Mouse (Mus musculus) cerebellum, adult 8-10 months (tissue): ENCODE measurements around the gene Cpne9.

Source experiments
- DNase-seq: peaks from one replicate; pipeline ENCODE4 v3.0.0; 2022

Gene Cpne9

GRCm38 (mm10) chr6:113282101-113282802 is at the start of gene Cpne9:
Gene Cpne9 (plus strand): TSS chr6:113282307.
- DNase-seq, result peak; percentile 36

- no peak for DNase-seq
Observed at GRCm38 (mm10) chr6:113235141-113235540, 47.0 kb upstream of the Cpne9 start.

- peak; percentile 99 for DNase-seq
Observed at GRCm38 (mm10) chr6:113237542-113238270, 44.4 kb upstream of the Cpne9 start, which contains the start of gene Mtmr14. Gene Mtmr14 (plus strand): TSS chr6:113237843.

- DNase-seq, result no peak
Observed at GRCm38 (mm10) chr6:113238442-113238841, 43.7 kb upstream of the Cpne9 start.

GRCm38 (mm10) chr6:113242753-113243152 is 39.4 kb upstream of the Cpne9 start:
- no peak for DNase-seq

GRCm38 (mm10) chr6:113245585-113245984 is 36.5 kb upstream of the Cpne9 start:
- DNase-seq, result no peak

GRCm38 (mm10) chr6:113250786-113251185 is 31.3 kb upstream of the Cpne9 start:
- DNase-seq, result no peak

GRCm38 (mm10) chr6:113251921-113252320 is 30.2 kb upstream of the Cpne9 start:
- DNase-seq, result no peak

- DNase-seq, result no peak
Observed at GRCm38 (mm10) chr6:113254899-113255298, 27.2 kb upstream of the Cpne9 start.

GRCm38 (mm10) chr6:113261174-113261858 is 20.8 kb upstream of the Cpne9 start:
- no peak for DNase-seq

- DNase-seq, result no peak
Observed at GRCm38 (mm10) chr6:113263531-113263930, 18.6 kb upstream of the Cpne9 start.

- no peak for DNase-seq
Observed at GRCm38 (mm10) chr6:113264429-113264828, 17.7 kb upstream of the Cpne9 start.

GRCm38 (mm10) chr6:113266996-113267655 is 15.0 kb upstream of the Cpne9 start:
- no peak for DNase-seq

GRCm38 (mm10) chr6:113267988-113268387 is 14.1 kb upstream of the Cpne9 start:
- no peak for DNase-seq

- no peak for DNase-seq
Observed at GRCm38 (mm10) chr6:113272365-113272764, 9.7 kb upstream of the Cpne9 start.

- DNase-seq, result no peak
Observed at GRCm38 (mm10) chr6:113276846-113277245, 5.3 kb upstream of the Cpne9 start.

GRCm38 (mm10) chr6:113281676-113282075 is 431 bp upstream of the Cpne9 start:
- DNase-seq, result no peak

GRCm38 (mm10) chr6:113282969-113283368 is 862 bp downstream of the Cpne9 start:
- DNase-seq, result peak; percentile 32

- peak; percentile 26 for DNase-seq
Observed at GRCm38 (mm10) chr6:113283500-113283899, 1.4 kb downstream of the Cpne9 start.

GRCm38 (mm10) chr6:113284931-113285330 is 2.8 kb downstream of the Cpne9 start:
- no peak for DNase-seq

- DNase-seq, result no peak
Observed at GRCm38 (mm10) chr6:113286316-113286715, 4.2 kb downstream of the Cpne9 start.

GRCm38 (mm10) chr6:113287236-113287635 is 5.1 kb downstream of the Cpne9 start:
- no peak for DNase-seq

GRCm38 (mm10) chr6:113289346-113289745 is 7.2 kb downstream of the Cpne9 start:
- no peak for DNase-seq
